Mouse (Mus musculus) kidney, postnatal 14 days (tissue): ENCODE data around the gene Trpm3.

Experiments used
- DNase-seq: peaks from one replicate; pipeline ENCODE4 v3.0.0; 2022; ENCODE audit warnings: mixed read lengths

The Trpm3 gene

DNA sequence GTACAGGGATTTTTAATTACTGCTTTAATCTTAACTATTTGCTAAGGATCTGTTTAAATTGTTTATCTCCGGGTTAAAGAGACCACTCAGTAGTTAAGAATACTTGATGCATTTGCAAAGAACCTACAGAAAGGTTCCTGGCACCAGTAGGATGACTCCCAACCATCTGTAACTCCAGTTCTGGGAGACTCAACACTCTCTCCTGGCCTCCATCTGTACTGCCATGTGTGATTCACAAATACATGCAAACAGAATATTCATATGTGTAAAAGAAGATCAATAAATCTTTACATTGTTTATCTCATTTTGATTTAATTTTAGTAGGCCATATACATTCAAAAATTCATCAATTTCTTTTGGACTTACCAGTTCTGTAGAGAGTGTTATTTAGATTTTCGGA, 731.0 kb downstream of the Trpm3 start:
- DNase-seq = no peak

DNA sequence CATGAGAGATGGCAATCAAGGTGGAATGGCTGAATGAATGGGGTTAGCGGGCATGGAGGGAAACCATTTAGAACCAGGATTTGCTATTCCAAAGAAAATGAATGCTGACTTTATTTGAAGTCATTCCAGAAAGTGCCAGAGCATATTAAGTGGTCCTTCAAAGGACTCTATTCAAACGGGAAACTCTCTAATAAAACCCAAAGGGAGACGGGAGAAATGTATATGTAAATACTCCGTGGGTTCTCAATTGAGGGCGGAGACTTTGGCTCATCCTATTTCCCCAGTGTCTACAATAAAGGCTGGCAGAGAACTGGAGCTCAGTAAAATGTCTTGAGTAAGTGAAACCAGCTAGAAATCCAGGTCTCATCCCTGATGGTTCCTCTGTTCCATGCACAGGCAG, 733.6 kb downstream of the Trpm3 start:
- DNase-seq = no peak

GRCm38 (mm10) chr19:22880199-22880598, 741.4 kb downstream of the Trpm3 start:
- no peak for DNase-seq

- DNase-seq = no peak
Measured at GRCm38 (mm10) chr19:22882670-22883111, 743.8 kb downstream of the Trpm3 start.

DNA sequence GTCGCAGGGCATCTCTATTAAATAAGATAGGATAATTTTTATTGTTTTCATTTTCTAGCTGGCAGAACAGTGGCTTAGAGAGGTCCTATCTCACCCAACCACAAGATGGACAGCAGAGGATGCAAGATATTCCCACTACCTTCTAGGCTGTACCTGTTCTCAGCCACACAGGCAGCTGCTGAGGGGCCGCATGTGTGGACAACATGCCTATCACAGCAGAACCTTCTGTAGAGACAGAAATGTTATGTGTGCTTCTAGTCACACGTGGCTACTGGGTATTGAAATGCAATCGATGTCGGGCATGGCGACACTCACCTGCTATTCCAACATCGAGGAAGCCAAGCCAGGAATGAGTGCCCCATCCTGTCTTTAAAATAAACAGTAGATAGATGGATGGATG, 744.3 kb downstream of the Trpm3 start:
- DNase-seq = no peak

GRCm38 (mm10) chr19:22883744-22884317, 745.0 kb downstream of the Trpm3 start:
- DNase-seq = peak; percentile 61

DNA sequence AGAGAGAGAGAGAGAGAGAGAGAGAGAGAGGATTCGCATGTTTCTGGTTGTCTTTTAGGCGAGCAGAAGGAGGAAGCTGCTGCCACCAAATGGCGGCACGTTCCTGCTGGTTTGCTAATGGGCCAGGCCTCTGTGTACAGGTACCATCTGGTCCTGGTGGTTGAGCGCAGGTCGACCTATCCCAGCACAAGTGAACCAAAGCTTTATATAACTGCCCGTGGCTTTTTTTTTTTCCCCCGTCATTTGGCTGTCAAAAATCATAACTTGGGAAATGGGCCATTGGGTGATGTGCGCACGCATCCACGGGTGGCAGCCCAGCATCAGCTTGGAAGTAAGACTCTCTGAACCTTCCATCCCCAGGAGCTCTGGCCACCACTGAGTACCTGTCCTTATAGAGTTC, 745.5 kb downstream of the Trpm3 start:
- DNase-seq = peak; percentile 10

DNA sequence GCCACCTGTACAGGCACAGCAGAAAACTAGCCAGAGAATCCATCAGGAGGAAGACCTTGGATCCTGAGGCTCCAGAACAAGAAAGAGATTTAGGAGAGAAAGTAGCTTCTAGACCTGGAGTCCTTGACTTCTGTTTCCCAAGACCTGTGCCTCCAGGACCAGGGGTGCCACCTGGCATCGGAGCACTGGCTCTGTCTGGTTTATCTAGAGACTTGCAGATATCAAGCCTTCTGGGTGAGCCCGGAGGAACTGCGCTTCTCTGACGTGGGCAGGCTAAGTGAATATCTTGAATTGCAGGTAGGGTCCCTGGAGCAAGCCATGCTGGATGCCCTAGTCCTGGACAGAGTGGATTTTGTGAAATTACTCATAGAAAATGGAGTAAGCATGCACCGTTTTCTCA, 746.2 kb downstream of the Trpm3 start:
- DNase-seq = no peak

DNA sequence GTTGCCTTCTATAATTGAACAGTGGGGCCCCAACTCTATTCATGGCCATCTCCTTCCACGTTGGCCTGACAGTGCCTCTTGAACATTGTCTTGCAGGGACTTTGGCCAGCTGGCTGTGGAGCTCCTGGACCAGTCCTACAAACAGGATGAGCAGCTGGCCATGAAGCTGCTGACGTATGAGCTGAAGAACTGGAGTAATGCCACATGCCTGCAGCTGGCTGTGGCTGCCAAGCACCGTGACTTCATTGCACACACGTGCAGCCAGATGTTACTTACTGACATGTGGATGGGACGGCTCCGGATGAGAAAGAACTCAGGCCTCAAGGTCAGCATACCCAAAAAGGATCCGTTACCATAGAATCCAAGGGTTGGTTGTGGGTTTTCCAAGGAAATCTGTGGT, 763.0 kb downstream of the Trpm3 start:
- no peak for DNase-seq

GRCm38 (mm10) chr19:22902386-22902785, 763.5 kb downstream of the Trpm3 start:
- DNase-seq = no peak

GRCm38 (mm10) chr19:22905066-22905482, 766.2 kb downstream of the Trpm3 start:
- DNase-seq = no peak

- DNase-seq = no peak
Measured at GRCm38 (mm10) chr19:22910686-22911085, 771.8 kb downstream of the Trpm3 start.

DNA sequence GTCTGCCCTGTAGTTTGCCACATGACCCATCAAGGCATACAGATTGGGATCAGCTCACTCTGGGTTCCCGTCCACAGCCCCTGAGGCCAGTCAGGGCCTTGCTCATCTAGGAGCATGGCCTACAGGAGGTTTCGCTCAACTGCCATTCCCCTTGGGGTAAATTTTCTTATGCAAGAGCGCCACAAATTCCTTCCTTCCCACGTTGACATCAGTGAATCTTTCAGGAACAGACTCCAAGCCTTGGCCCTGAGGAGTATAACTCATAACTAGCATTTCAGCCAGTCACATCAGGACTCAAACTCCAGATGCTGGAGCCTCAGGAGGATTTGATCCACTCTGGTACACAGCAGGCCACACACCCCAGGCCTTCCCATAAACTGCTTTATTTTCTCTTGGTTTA, 774.1 kb downstream of the Trpm3 start:
- no peak for DNase-seq

DNA sequence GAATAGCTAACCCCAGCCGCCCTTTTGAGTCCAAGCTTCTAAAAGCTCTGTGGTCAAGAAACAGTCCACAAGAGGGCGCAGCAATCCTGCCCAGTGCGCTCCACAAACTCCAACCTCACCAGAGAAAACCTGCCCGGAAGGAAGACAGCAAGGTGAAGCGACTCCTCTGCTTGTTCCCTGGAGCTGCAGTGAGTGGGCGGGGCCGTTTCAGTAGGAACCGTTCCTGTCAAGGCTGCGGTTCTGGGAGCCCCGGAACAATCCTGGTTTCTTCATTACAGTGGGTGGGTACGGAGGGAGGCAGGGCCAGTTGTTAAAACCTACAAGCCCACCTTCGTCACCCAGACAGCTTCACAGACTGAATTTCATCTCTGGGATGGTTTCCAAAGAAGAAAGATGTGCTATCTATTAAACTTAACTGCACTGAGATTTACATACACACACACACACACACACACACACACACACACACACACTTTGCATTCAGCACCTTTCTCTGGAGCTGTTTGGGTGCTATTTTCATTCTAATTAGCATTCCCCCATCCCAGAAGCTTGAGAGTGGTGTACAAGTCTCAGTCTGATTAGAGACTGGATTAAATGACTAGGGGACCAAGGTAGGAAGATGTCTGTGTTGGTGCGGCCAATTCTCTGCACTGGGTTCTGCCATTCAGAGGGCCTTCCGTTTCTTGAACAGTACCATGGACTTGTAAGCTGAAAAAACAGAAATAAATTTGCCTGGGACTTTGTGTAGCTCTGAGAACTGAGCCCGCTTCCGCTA, 777.2 kb downstream of the Trpm3 start:
- peak; percentile 91 for DNase-seq

- DNase-seq = peak; percentile 99
Measured at GRCm38 (mm10) chr19:22916643-22917344, 777.9 kb downstream of the Trpm3 start.

GRCm38 (mm10) chr19:22917345-22917735, 778.5 kb downstream of the Trpm3 start:
- DNase-seq = no peak

DNA sequence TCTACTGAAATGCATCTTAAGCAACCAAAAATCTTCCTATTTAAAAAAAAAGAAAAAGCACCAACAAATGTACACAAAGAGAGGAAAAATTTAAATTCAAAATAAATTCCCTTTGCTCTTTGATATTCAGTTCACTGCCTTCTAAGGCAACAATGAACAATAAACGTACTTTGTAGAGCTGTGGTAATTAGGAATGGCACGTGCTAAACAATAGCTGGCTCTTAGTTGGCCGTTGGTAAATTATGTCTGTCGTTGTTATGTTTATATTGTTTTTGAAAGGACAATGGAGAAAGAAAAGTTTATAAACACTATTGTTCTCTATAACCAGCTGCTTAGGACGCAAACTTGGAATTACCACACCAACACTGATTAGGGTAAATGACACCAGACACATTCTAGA, 782.1 kb downstream of the Trpm3 start:
- no peak for DNase-seq

- no peak for DNase-seq
Measured at GRCm38 (mm10) chr19:22922871-22923670, 784.2 kb downstream of the Trpm3 start.

DNA sequence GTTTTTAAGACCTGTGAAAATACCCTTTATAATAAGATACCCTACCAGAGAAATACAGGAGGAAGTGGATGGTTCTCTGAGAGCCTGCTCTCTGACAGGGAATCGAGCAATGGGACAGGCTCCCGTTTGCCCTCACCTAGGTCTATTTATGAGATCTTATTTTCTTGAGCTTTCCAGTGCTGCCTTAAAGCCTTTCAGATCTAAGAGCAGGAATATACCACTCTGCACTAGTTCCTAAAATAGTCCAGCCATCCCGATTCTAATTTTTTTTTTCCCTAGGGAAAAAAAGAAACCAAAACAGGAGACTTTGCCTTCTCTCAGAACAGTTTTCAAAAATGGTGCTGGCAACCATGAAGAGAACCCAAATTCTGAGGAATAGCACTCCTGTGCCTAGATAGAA, 786.4 kb downstream of the Trpm3 start:
- DNase-seq = no peak

DNA sequence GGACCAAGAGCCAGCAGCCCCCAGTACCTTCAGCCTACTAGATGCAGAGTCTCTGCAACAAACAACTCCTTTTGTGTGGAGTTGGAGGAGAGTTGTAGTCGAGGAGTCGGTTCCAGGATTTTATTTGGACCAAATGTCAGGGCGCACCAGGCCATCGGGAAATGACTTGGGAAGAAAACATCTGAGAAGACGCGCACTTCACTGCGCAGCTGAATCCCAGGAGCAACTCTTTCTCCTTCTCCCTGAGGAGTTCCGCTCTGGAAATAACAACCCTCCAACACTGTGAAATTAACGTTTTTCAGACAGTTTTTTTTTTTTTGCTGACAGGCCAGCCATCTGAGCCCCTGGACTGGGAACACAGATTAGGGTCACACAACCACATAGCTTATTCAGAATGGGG, 787.9 kb downstream of the Trpm3 start:
- peak; percentile 30 for DNase-seq

- no peak for DNase-seq
Measured at GRCm38 (mm10) chr19:22928366-22928765, 789.5 kb downstream of the Trpm3 start.

- DNase-seq = no peak
Measured at GRCm38 (mm10) chr19:22929768-22930167, 790.9 kb downstream of the Trpm3 start.

GRCm38 (mm10) chr19:22930368-22930834, 791.6 kb downstream of the Trpm3 start:
- DNase-seq = peak; percentile 76
